In genomic region chr17:67584937-67585579, GRCm38 (mm10) we compare ENCODE assay signal across 9 mouse cellular contexts. TPM values are rescaled to one million over a fixed set of nuclear protein-coding genes. Genes with fewer than 3 reads are reported as not detected.
DNase-seq lines count a peak whose midpoint lies in the region; ATAC-seq and TF ChIP-seq lines count a peak whose summit lies in the region.
"Had no signal": no experiment of that assay in that cellular context is flagged by ENCODE, and none has a peak within 500 bp of the region (broad histone marks: within the 10 kb centered on the region; RNA-seq: fewer than 3 reads in every experiment).

No protein-coding gene starts in this region.

- no peaks in the 10 kb centered on the region for H3K27me3 ChIP-seq in hindbrain, postnatal 0 days (ENCODE audit: insufficient read depth, low read length)

- H3K9ac ChIP-seq in hindbrain, postnatal 0 days (replicated peaks; ENCODE audit: low read length) = no peak overlapping the region

- H3K36me3 ChIP-seq in hindbrain, postnatal 0 days (ENCODE audit: insufficient read depth, low read length) = no peaks in the 10 kb centered on the region

- no peaks in the 10 kb centered on the region for H3K4me1 ChIP-seq in hindbrain, postnatal 0 days (ENCODE audit: insufficient read depth, low read length)

- H3K4me2 ChIP-seq in hindbrain, postnatal 0 days (ENCODE audit: low read depth, low read length) = no peak overlapping the region

- 16% methylated on average over 6 of the region's 6 CpGs for WGBS in hindbrain, postnatal 0 days

- no peak overlapping the region for H3K27ac ChIP-seq in hindbrain, postnatal 0 days

- peak; percentile 81 for ATAC-seq in hindbrain, postnatal 0 days
- 0 out of 2 replicates have a peak, but pooled peaks have one; percentile 38 for ATAC-seq in megakaryocyte, adult 5-6 weeks (ENCODE audit: poor library complexity, severe bottlenecking)
- no peak for ATAC-seq in monocyte, adult 5-6 weeks (replicated peaks; ENCODE audit: insufficient number of reproducible peaks, low FRiP score, low TSS enrichment, poor library complexity, severe bottlenecking)

- peak; percentile 54 for DNase-seq in adipocyte (ENCODE audit: low spot score)
- DNase-seq in cerebellum, postnatal 25 days = peak; percentile 78 to 87
- DNase-seq in gastrocnemius, adult 18-20 months (ENCODE audit: low spot score) = peak; percentile 79
- DNase-seq in hindbrain, postnatal 0 days (ENCODE audit: low spot score) = peak; percentile 94
- peak; percentile 51 to 81 for DNase-seq in layer of hippocampus, postnatal 36 days
- DNase-seq in right cerebral cortex, postnatal 14 days = peak; percentile 89

- peak; percentile 84 for TF ChIP-seq CTCF in hindbrain, postnatal 0 days (IDR thresholded peaks at IDR 0.05; ENCODE audit: low read depth)

- H3K4me3 ChIP-seq in hindbrain, postnatal 0 days (ENCODE audit: low read length) = no peak overlapping the region

- H3K9me3 ChIP-seq in hindbrain, postnatal 0 days (ENCODE audit: low read length) = no peaks in the 10 kb centered on the region

RNA-seq across cellular contexts. Expression of gene Lrrc30, which starts 47.5 kb away (rescaled TPM):
- total RNA-seq in gastrocnemius, adult 18-20 months (2021) = 100 to 1,000 TPM; 114 to 164 TPM
- total RNA-seq in hindbrain, postnatal 0 days (2014; rRNA removed) = not detected in 2 replicates
- polyA plus RNA-seq in hindbrain, postnatal 0 days (2015; fragmentation: Nextera tagmentation; extraction: Ambion mirVana) = not detected in 2 replicates
- total RNA-seq in layer of hippocampus, postnatal 36 days (2021) = not detected
- not detected in 2 replicates for total RNA-seq in megakaryocyte, adult 5-6 weeks (2015)
- not detected in 2 replicates for total RNA-seq in megakaryocyte, adult 5-6 weeks (2017)
- not detected in 3 replicates for total RNA-seq in monocyte, adult 5-6 weeks (2017)
- polyA plus RNA-seq: gonadal fat pad, adult 2 months had no signal

Comparison
In these comparisons a context has a peak if more than half of its experiments do, and no peak if none do; other contexts are left out.
1. RNA of gene Lrrc30, which starts 47.5 kb away (total RNA-seq): 114 to 164 TPM in gastrocnemius, adult 18-20 months; not detected in hindbrain, postnatal 0 days, not detected in layer of hippocampus, postnatal 36 days, not detected in megakaryocyte, adult 5-6 weeks and not detected in monocyte, adult 5-6 weeks; every median in the first group is over 100 times any median in the second.
2. Peak in every context shown above with its lines, with median percentiles within 50 percentile points of each other: DNase-seq.